Mouse (Mus musculus): ENCODE data around the gene Agbl4. TPM values are rescaled to one million over a fixed set of nuclear protein-coding genes. Genes with fewer than 3 reads are reported as not detected.

Agbl4 gene
- polyA plus RNA-seq, 1 experiment from 2014 or later: 0.30 TPM

DNA sequence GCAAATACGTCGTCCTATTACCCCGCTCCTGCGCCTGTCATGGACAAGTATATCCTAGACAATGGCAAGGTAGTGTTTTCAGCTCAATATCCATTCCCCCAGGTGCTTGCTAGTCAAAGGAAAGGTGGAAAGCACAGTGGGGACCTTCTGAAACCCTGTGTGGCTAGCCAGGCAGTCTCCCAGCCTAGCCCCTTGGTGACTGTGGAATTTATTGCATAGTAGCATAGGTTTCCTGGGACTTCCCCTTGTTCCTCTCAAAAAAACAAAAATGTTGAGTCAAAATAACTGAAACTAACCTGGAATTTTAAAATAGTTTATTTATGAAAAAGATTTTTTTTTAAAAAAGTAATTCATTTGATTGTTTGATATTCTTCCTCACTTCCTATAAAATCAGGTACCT is 1051.1 kb downstream of the Agbl4 start:
- Histone ChIP-seq H3K4me3 (ENCODE audit: low read length) (no peak overlapping the region), H3K9ac (ENCODE audit: low read depth, low read length) (no peak overlapping the region), H3K36me3 (ENCODE audit: control insufficient read depth, insufficient read depth, low read length) (peaks cover 7% of the 10 kb centered on the region; the same call in 1 of the 2 replicates), H3K27ac (ENCODE audit: low read depth, low read length) (no peak overlapping the region), H3K4me2 (replicated peaks; ENCODE audit: low read depth, low read length) (no peak overlapping the region), H3K4me1 (ENCODE audit: control insufficient read depth, insufficient read depth, low read length) (0 out of 2 replicates have a peak, but pooled peaks cover 5% of the 10 kb centered on the region), H3K9me3 (ENCODE audit: control insufficient read depth, low read length) (no peaks in the 10 kb centered on the region), H3K27me3 (ENCODE audit: control insufficient read depth, insufficient read depth, low read length) (no peaks in the 10 kb centered on the region)
- WGBS: 98% methylated on average over 4 of the region's 4 CpGs
- no peak for ATAC-seq (ENCODE audit: low FRiP score, low TSS enrichment)

DNA sequence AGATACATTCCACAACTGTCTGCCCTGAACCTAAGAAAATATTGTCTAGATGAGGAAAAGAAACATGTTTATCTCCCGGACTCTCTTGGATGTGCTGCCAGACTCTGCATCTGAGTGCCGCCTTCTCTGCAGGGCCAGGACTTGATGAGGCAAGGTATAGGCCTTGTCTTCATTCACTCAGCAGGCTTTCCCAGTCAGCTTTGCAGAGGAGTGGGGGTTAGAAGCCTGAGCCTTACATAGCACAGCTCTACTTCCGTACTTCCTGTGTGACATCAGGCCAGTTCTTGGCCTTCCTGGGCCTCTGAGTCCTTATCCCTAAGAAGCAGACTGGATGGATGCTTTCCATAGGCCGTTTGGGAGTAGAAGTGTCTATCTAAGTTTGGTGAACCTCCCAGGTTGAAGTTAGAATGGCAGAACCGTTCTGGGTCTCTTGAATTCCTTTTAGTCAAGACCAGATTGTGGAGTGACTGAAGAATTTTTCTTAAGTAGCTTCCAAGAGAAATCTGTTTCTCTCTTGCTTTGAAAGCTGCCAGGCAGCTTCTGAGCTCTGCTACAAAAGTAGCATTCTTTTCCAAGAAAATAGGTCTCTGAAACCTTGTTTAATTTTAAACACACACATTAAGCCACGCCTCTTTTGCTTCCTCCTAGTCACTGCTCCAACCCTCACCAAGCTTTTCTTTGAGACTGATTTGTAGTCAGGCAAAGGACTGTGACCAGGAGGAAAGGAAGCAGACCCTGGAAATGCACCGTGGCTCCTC is 1052.2 kb downstream of the Agbl4 start:
- peak overlapping the region; percentile 59 for H3K27ac ChIP-seq (ENCODE audit: low read depth, low read length)
- ATAC-seq (ENCODE audit: low FRiP score, low TSS enrichment): no peak
- H3K4me2 ChIP-seq (replicated peaks; ENCODE audit: low read depth, low read length): no peak overlapping the region
- WGBS: 73% methylated on average over 7 of the region's 7 CpGs
- no peak overlapping the region for H3K4me3 ChIP-seq (ENCODE audit: low read length)
- no peaks in the 10 kb centered on the region for H3K27me3 ChIP-seq (ENCODE audit: control insufficient read depth, insufficient read depth, low read length)
- H3K9me3 ChIP-seq (ENCODE audit: control insufficient read depth, low read length): no peaks in the 10 kb centered on the region
- H3K36me3 ChIP-seq (ENCODE audit: control insufficient read depth, insufficient read depth, low read length): peaks cover 15% of the 10 kb centered on the region; the same call in 1 of the 2 replicates
- H3K9ac ChIP-seq (ENCODE audit: low read depth, low read length): no peak overlapping the region
- 0 out of 2 replicates have a peak, but pooled peaks cover 5% of the 10 kb centered on the region for H3K4me1 ChIP-seq (ENCODE audit: control insufficient read depth, insufficient read depth, low read length)

DNA sequence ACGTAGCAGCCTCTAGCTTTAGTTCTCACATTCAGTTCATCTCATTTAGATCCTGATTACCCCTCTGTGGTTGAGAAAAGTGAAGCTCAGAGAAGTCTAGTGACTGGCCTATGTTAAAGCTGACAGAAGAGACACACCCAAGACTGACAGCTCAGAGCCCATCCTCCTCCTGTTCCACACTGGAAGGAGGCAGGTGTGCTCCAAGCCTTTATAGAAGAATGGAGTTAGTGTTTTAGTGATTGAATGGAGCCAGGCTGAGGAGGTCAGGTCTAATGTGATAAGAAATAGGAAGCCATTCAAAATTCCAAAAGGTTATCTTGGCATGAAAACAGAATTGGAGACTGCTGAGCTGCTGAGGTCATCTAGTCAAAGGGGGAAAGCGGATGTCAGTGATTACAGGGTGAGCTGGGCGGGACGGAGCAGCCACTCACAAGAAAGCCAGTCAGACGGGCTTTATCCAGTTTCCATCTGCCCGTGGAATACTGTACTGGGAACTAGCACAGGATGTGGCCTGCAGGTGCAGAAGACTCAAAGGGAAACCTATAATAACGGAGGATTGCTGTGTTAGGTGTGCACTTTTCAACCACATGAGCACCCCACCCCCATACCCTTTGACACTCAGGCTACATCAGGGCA is 1053.9 kb downstream of the Agbl4 start:
- no peak; the same call in 1 of the 2 replicates for ATAC-seq (ENCODE audit: low FRiP score, low TSS enrichment)

DNA sequence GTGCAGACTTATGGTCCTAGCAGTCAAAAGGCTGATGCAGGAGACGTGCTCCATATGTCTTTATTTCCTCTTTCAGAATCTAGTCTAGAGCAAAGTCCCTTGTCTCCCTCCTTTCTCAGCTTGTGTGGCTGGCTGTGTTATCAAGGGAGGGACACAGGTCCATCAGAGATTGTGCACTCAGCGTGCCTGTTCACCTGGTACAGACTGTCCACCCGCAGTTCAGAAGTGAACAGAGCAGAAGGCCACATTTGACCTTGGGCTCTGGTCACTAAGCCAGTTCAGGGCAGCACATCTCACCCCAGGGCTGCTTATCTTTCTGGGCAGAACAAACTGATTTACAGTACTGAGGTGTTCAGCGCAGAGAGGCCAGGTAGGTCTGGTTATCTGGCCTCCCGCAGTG is 1054.7 kb downstream of the Agbl4 start:
- H3K4me2 ChIP-seq (replicated peaks; ENCODE audit: low read depth, low read length): no peak overlapping the region
- 0 out of 2 replicates have a peak, but pooled peaks cover 5% of the 10 kb centered on the region for H3K4me1 ChIP-seq (ENCODE audit: control insufficient read depth, insufficient read depth, low read length)
- peaks cover 25% of the 10 kb centered on the region for H3K36me3 ChIP-seq (ENCODE audit: control insufficient read depth, insufficient read depth, low read length)
- H3K27ac ChIP-seq (ENCODE audit: low read depth, low read length): no peak overlapping the region
- ATAC-seq (ENCODE audit: low FRiP score, low TSS enrichment): no peak; the same call in 1 of the 2 replicates
- no peak overlapping the region for H3K4me3 ChIP-seq (ENCODE audit: low read length)
- H3K9ac ChIP-seq (ENCODE audit: low read depth, low read length): no peak overlapping the region
- no peaks in the 10 kb centered on the region for H3K27me3 ChIP-seq (ENCODE audit: control insufficient read depth, insufficient read depth, low read length)
- no peaks in the 10 kb centered on the region for H3K9me3 ChIP-seq (ENCODE audit: control insufficient read depth, low read length)
- WGBS: 84% methylated on average over 5 of the region's 5 CpGs

More for the DNA sequence above, 1053.9 kb downstream of the Agbl4 start:
- H3K36me3 ChIP-seq (ENCODE audit: control insufficient read depth, insufficient read depth, low read length): peaks cover 25% of the 10 kb centered on the region
- H3K9me3 ChIP-seq (ENCODE audit: control insufficient read depth, low read length): no peaks in the 10 kb centered on the region
- no peak overlapping the region for H3K9ac ChIP-seq (ENCODE audit: low read depth, low read length)
- H3K27me3 ChIP-seq (ENCODE audit: control insufficient read depth, insufficient read depth, low read length): no peaks in the 10 kb centered on the region
- no peak overlapping the region for H3K27ac ChIP-seq (ENCODE audit: low read depth, low read length)
- 0 out of 2 replicates have a peak, but pooled peaks cover 5% of the 10 kb centered on the region for H3K4me1 ChIP-seq (ENCODE audit: control insufficient read depth, insufficient read depth, low read length)
- 65% methylated on average over 7 of the region's 7 CpGs for WGBS
- H3K4me3 ChIP-seq (ENCODE audit: low read length): no peak overlapping the region
- no peak overlapping the region for H3K4me2 ChIP-seq (replicated peaks; ENCODE audit: low read depth, low read length)

DNA sequence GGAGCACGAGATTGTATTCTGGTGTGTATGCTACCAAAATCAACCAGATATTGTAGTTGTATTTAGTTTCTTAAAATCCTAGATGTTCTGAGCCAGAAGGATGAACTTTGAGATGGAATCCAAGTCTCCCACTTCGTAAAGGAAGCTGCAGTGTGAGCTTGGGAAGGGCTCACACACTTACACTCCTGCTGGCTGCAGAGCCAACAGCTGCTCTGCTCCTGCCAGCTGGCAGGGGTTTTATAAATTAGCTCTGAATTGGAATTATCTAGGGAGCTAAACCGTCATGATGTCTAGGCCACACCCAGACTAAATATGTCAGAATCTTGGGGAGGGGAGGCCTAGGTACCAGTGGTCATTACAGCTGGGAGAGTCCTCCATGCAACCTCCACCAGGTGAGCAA is 1055.8 kb downstream of the Agbl4 start:
- no peak overlapping the region for H3K9ac ChIP-seq (ENCODE audit: low read depth, low read length)
- H3K27ac ChIP-seq (ENCODE audit: low read depth, low read length): no peak overlapping the region
- ATAC-seq (ENCODE audit: low FRiP score, low TSS enrichment): no peak
- H3K9me3 ChIP-seq (ENCODE audit: control insufficient read depth, low read length): no peaks in the 10 kb centered on the region
- no peak overlapping the region for H3K4me3 ChIP-seq (ENCODE audit: low read length)
- WGBS: 67% methylated on average over 3 of the region's 3 CpGs
- H3K27me3 ChIP-seq (ENCODE audit: control insufficient read depth, insufficient read depth, low read length): no peaks in the 10 kb centered on the region
- H3K4me1 ChIP-seq (ENCODE audit: control insufficient read depth, insufficient read depth, low read length): 0 out of 2 replicates have a peak, but pooled peaks cover 5% of the 10 kb centered on the region
- no peak overlapping the region for H3K4me2 ChIP-seq (replicated peaks; ENCODE audit: low read depth, low read length)
- H3K36me3 ChIP-seq (ENCODE audit: control insufficient read depth, insufficient read depth, low read length): peaks cover 27% of the 10 kb centered on the region

DNA sequence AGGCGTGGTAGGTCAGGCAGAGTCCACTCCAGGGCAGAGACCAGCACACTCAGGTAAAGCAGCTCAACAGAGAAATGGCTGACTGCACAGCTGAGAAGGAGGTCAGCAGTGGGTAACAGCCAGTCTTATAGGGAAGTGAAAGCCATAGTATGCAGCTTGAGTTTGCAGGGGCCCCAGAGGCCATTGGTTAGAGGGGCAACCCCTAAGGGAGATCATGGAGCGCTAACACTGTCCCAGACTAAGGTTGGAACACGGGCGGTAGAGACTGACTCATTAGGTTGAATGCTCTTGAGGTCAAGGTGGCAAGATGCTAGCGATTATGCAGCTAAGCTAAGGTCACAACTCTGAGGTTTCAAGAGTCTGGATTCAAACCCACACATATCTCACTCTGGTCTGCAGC is 1058.2 kb downstream of the Agbl4 start:
- ATAC-seq (ENCODE audit: low FRiP score, low TSS enrichment): no peak
- Histone ChIP-seq H3K9me3 (ENCODE audit: control insufficient read depth, low read length) (no peaks in the 10 kb centered on the region), H3K27me3 (ENCODE audit: control insufficient read depth, insufficient read depth, low read length) (no peaks in the 10 kb centered on the region), H3K4me2 (replicated peaks; ENCODE audit: low read depth, low read length) (no peak overlapping the region), H3K4me1 (ENCODE audit: control insufficient read depth, insufficient read depth, low read length) (0 out of 2 replicates have a peak, but pooled peaks cover 5% of the 10 kb centered on the region), H3K9ac (ENCODE audit: low read depth, low read length) (no peak overlapping the region), H3K36me3 (ENCODE audit: control insufficient read depth, insufficient read depth, low read length) (peaks cover 29% of the 10 kb centered on the region), H3K4me3 (ENCODE audit: low read length) (no peak overlapping the region), H3K27ac (ENCODE audit: low read depth, low read length) (no peak overlapping the region)
- WGBS: 81% methylated on average over 5 of the region's 5 CpGs

DNA sequence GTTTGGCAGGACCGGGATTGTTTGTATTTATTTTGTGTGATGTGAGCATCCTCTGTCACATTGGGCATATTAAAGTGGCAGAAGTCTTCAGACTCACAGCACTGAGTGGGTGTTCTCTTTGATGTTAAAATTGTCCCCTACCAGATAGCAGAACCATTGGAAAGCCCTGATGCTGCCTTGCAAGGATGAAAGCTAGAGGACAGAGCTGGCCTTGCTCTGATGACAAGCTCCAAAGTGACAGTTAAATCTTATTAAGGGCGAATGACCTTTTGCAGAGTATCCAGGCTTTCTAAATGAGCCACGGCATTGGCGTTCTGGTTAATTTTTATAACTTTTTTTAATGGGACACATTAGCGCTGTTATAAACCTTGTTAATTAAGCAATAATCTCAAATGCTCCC is 1060.1 kb downstream of the Agbl4 start:
- no peaks in the 10 kb centered on the region for H3K4me1 ChIP-seq (ENCODE audit: control insufficient read depth, insufficient read depth, low read length)
- WGBS: 71% methylated on average over 5 of the region's 5 CpGs
- H3K4me2 ChIP-seq (replicated peaks; ENCODE audit: low read depth, low read length): no peak overlapping the region
- H3K27ac ChIP-seq (ENCODE audit: low read depth, low read length): no peak overlapping the region
- no peak overlapping the region for H3K9ac ChIP-seq (ENCODE audit: low read depth, low read length)
- no peak for ATAC-seq (ENCODE audit: low FRiP score, low TSS enrichment)
- peaks cover 29% of the 10 kb centered on the region for H3K36me3 ChIP-seq (ENCODE audit: control insufficient read depth, insufficient read depth, low read length)
- H3K27me3 ChIP-seq (ENCODE audit: control insufficient read depth, insufficient read depth, low read length): no peaks in the 10 kb centered on the region
- no peak overlapping the region for H3K4me3 ChIP-seq (ENCODE audit: low read length)
- no peaks in the 10 kb centered on the region for H3K9me3 ChIP-seq (ENCODE audit: control insufficient read depth, low read length)

DNA sequence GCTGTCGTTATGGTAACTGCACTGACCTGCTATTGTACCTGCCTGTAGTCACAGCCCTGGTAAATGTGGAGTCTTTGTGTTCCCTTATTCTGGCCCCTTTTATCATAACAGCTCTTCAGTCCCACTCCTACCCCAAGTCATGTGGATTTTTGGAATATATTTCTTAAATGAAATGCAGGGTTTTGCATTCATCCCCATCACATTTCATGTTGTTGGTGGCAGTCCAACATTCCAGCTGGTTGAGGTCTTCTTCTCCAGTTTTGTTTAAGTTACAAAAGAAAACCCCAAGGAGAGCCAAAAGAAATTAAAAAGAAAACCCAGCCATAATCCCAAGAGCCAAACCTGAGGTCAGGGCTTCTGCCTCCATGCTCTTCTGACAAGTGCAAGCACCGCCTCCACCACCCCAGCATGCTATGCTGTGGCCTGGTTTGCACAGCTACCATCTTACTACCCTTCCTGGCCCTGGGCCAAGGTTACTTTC is 1069.9 kb downstream of the Agbl4 start:
- Histone ChIP-seq H3K4me1 (ENCODE audit: control insufficient read depth, insufficient read depth, low read length) (no peaks in the 10 kb centered on the region), H3K36me3 (ENCODE audit: control insufficient read depth, insufficient read depth, low read length) (no peaks in the 10 kb centered on the region), H3K4me2 (replicated peaks; ENCODE audit: low read depth, low read length) (no peak overlapping the region), H3K9me3 (ENCODE audit: control insufficient read depth, low read length) (no peaks in the 10 kb centered on the region), H3K4me3 (ENCODE audit: low read length) (no peak overlapping the region), H3K27me3 (ENCODE audit: control insufficient read depth, insufficient read depth, low read length) (no peaks in the 10 kb centered on the region), H3K9ac (ENCODE audit: low read depth, low read length) (no peak overlapping the region), H3K27ac (ENCODE audit: low read depth, low read length) (no peak overlapping the region)
- no peak for ATAC-seq (ENCODE audit: low FRiP score, low TSS enrichment)
- WGBS: 89% methylated on average over 2 of the region's 2 CpGs

DNA sequence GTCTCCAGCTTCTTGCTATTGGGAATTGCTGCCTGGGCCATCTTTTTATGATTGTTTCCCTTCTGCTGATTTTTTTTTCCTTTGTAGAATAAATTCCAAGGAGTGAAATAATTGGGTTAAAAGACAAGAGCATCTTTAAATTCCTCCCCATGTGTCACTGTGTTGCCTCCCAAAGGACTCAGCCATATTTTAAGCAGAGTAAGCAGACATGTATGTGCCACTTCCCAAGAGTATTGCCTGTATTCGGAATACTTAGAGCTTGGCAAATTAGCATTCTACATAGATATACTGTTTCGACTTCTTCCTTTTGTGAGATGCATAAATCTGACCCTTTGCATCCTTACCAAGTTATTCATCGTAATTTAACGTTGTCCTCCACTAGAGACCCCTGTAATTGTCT is 1070.3 kb downstream of the Agbl4 start:
- Histone ChIP-seq H3K27ac (ENCODE audit: low read depth, low read length) (no peak overlapping the region), H3K27me3 (ENCODE audit: control insufficient read depth, insufficient read depth, low read length) (no peaks in the 10 kb centered on the region), H3K36me3 (ENCODE audit: control insufficient read depth, insufficient read depth, low read length) (no peaks in the 10 kb centered on the region), H3K4me1 (ENCODE audit: control insufficient read depth, insufficient read depth, low read length) (no peaks in the 10 kb centered on the region), H3K9ac (ENCODE audit: low read depth, low read length) (no peak overlapping the region), H3K4me3 (ENCODE audit: low read length) (no peak overlapping the region), H3K4me2 (replicated peaks; ENCODE audit: low read depth, low read length) (no peak overlapping the region), H3K9me3 (ENCODE audit: control insufficient read depth, low read length) (no peaks in the 10 kb centered on the region)
- ATAC-seq (ENCODE audit: low FRiP score, low TSS enrichment): no peak
- WGBS: 78% methylated on average over 4 of the region's 4 CpGs

All from kidney, embryonic 14.5 days (tissue).